Mouse (Mus musculus) thymus, postnatal 4 days (tissue): ENCODE results near the gene Myo1e.
A peak's percentile ranks its signal among the peaks of the same experiment; 100 is the strongest.

Experiments used
- DNase-seq: peaks from one replicate; pipeline ENCODE4 v3.0.0; 2021

The Myo1e gene

GRCm38 (mm10) chr9:70379502-70380467, 172.6 kb downstream of the Myo1e start:
- DNase-seq = no peak

DNA sequence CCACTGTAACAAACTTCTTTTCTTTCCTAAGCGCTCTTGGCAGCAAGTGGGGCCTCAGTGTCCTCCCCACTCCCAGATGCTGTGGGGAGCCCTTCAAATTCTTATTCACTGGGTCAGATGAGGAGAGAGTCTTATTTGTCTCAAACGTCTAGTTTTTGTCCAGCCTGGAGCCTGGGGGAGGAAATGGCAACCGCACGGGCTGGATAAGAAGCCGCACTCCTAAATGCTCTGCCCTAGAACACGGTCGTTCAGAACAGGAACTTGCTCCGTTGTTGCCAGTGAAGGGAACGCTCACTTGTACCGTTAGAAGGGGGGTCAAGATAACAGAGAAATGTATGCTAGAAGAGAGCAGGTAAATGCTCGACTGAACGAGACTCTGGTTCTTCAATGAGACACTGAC, 174.9 kb downstream of the Myo1e start:
- DNase-seq = no peak

GRCm38 (mm10) chr9:70383750-70384149, 176.6 kb downstream of the Myo1e start:
- no peak for DNase-seq

DNA sequence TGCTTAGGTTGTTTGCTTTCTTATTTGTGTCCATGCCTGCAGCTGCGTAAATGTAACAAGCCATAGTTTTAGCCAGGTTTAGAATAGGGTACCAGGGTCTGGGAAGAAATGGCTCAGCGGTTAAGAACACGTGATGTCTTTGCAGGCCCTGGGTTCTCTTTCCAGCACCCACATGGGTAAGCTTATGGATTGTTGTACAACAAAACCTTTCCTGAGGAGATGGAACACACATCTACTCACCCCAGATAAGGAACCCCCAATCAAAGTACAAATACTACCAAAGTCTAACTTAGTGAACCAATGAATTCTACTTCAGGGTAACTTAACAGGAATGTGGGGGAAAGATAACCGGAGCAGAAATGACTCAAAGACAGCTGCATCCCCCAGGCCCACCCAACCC, 177.3 kb downstream of the Myo1e start:
- DNase-seq = no peak

DNA sequence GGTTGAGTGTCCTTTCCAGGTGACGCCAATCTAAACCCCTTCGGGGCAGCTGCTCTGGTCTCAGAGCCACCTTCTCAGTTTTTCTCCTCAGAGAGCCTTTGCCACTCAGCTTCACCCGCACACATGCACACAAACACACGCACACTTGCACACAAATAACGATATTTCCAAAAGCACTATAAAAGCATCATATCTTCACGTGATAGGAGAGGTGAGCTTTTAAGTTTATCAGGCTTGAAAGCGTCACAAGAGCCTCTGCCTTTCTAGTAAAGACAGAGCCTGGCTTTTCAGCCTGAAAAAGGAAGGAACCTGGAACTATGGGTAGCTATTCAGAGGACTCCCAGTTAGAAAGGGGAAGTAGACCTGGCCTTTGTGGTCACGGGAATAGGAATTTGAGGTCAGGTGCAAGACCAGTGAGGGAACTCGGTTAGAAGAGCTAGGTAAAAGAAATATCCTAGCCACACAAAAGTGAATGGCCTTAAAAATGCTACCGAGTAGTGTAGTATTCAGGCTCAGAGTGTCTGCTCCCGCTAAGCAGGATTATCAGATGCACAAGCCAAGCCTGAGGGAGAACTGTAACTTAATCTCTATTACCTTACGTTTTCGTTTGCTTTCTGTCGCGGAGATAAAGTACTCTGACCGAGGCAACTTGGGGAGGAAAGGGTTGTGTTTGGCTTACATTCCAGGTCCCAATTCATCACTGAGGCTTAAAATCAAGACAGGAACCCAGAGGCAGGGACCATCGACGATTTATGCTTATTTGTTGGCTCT, 178.0 kb downstream of the Myo1e start:
- DNase-seq = no peak

GRCm38 (mm10) chr9:70387410-70388119, 180.4 kb downstream of the Myo1e start:
- DNase-seq = no peak

- DNase-seq = no peak
These were observed 182.4 kb downstream of the Myo1e start for GRCm38 (mm10) chr9:70389548-70389947.

DNA sequence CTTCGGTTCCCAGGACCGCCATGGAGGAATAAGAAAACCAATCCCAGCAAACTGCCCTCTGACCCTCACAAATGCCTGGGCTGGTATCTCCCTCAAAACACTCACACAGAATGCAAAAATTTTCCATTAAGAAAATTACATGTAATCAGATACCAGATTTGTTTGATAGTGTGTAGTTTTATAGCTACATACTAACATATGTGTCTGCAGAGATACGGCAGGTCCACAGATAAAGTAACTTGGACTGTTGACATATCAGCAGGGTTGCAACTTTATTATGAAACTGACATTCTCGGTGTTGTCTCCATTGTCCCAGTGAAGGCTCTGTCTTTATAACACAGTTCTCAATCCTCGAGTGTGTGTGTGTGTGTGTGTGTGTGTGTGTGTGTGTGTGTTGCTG, 183.9 kb downstream of the Myo1e start:
- DNase-seq = no peak

DNA sequence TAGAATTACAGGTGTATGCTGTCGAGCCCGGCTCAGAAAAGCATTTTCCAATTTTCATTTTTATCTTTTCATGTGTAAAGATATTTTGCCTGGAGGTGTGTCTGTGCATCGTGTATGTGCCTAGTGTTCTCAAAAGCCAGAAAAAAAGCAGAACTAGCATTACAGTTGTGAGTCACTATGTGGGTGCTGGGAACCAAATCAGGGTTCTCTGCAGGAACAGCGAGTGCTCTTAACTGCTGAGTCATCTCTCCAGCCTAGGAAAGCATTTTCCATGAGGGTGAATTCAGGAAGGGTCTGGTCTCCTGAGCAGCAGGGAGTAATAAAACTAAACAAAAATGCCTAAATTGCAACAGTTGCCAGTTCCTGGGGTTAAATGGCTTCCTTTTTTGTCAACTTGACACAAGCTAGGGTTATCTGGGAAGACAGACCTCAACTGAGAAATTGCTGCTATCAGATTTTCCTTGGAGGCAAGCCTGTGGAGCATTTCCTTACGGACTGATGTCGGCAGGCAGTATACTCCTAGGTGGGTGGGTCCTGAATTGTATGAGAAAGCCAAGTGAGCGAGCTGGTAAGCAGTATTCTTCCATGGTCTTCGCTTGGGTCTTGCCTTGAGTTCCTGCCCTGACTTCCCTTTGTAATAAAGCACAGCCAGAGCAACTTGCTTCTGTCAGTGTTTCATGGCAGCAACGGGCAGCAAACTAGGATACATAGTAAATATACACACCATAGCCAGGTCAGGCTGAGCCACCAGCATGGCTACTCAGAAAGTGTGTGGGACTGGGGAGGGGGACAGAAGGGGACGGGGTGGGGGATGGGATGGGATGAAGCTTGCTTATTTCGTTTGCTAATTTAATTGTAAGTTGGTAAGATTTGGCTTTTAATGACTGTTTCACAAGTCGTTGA, 184.8 kb downstream of the Myo1e start:
- no peak for DNase-seq

DNA sequence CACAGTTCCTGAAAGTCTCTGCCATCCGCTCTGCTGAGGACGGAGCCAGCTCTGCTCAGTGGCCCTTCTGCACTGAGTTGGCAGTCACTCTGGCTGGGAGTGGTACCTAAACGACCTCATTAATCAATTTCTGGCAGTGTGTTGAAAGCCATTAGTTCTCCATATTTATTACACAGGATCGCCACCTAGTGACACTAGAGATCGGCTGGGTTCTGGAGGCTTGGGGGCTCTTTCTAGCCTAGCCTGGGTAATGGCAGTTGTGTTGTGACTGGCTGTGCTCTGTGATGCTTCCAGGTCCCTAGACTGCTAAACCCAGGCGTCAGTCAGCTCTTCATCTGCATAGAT, 185.4 kb downstream of the Myo1e start:
- DNase-seq = peak; percentile 36

DNA sequence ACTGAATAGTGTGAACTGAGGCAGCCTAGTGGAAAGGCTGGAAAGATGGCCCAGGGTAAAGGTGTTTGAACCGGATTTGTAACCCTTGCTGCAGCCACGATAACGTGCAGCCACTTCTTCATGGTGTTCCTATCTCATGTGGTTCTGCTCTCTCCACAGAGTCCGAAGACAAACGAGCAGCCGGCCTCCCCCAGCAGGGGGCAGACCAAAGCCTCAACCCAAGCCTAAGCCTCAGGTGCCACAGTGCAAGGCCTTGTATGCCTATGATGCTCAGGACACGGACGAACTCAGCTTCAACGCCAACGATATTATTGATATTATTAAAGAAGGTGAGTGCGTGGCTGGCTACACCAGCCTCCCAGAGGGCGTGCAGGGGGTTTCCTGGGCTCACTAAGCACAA, 188.5 kb downstream of the Myo1e start:
- peak; percentile 71 for DNase-seq

GRCm38 (mm10) chr9:70396083-70396482, 188.9 kb downstream of the Myo1e start:
- DNase-seq = no peak

DNA sequence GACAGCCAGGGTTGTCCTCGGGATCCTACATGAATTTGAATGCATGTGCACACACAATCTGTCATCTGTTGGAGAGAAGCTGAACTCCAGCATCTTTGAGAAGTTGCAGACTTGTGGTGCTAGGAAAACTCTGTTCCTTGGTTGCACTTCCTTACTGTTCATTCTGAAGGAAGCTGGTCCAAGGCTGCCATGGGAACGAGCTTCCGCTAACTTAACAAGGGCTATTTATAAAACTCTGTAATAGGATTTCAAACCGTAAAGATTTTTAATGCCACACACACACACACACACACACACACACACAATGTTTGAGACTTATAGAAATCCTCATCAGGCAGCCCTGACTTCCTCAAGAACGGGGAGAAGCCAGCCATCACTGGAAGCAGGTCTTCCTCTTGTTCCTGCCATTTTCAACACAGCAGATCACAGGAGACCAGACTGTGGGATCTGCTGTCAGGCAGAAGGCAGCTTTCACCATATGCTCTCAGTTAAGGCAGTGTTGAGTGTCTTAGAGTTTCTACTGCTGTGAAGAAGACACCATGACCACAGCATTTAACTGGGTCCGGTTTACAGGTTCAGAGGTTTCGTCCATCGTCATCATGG, 194.9 kb downstream of the Myo1e start:
- DNase-seq = no peak

GRCm38 (mm10) chr9:70406596-70406995, 199.4 kb downstream of the Myo1e start:
- DNase-seq = no peak

DNA sequence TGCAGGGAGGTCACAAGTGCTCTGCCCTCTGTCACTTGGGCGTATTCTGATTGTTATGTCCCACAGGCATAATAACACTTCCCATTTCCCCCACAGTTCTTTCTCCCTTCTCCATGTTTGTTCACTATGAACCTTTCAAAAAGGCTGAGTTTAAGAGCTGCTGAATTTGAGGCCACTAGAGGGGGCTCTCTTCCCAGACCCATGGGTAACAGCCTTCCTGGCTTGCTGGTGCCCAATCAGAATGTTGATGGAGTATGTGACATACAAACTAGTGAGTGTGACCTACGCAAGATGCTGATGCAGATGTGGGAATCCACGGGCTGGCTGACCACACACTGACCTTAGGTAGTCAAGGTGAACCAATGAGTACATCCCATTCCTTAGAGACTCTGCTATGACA, 201.6 kb downstream of the Myo1e start:
- peak; percentile 48 for DNase-seq

DNA sequence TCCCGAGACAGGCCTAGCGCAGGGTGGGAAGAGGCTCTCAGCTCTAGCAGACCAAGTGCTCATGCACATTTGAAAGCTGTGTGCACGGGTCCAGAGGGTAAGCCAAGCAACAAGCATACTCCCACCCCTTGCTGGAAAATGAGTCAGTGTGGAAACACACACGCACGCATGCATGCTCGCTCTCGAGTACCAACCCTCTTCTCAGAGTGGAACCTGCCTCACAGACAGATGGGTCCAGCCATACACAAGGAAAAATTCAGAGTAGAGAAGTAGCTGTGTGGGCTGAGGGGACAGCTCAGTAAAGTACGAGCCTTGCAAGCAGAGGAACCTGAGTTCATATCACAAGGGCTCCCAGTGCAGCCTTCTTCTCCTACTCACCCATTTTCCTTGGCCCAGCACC, 202.6 kb downstream of the Myo1e start:
- no peak for DNase-seq

- DNase-seq = no peak
These were observed 203.5 kb downstream of the Myo1e start for GRCm38 (mm10) chr9:70410668-70411067.

- DNase-seq = no peak
These were observed 205.9 kb downstream of the Myo1e start for GRCm38 (mm10) chr9:70413038-70413437.

DNA sequence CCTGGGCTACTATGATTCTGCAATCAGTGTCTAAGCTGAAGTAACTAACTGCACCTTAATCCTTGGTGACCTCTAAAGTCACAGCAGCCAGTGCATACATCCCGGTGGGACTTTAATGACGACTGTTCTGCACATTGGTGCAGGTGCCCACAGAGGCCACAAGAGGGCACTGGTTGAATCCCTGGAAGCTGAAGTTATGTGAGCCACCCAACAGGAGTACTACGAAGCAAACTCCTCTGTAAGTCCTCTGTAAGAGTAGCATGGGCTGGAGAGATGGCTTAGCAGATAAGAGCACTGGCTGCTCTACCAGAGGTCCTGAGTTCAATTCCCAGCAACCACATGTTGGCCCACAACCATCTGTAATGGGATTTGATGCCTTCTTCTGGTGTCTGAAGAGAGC, 209.3 kb downstream of the Myo1e start:
- peak; percentile 53 for DNase-seq

DNA sequence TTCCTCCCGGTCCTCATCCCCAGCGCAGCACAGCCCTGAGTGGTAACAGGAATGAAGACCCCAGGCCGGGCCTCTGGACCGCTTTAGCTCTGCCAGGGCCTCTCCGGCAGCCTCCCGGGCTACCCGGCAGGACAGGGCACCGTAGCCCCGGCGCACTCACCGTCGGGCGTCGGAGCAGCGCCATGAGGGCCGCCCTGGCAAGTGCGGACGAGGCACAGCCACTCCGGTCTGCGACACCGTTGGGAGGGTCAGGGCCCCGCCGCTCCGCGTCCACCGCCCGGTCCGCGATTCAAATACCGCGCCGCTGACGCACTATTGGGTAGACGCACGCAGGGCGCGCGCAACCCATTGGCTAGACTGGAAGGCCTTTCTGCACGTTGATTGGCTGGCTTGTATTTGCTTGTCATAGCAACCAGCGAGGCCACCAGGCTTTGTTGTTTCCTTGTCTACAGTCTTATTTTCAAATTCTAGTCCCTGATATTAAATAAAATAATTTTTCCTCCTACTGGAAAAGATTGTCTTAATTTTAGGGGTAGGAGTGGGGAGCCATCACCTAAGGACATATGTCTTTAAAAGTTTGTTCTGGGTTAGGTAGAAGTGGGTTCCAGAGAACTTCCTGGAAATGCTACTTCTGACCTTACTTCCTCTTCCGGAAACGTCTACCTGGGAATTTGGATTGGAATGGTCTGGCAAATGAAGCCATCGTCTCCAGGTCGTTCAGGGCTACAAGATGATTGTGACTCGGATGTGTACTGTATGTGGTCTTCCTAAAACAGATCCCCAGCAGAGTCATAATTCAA, 214.3 kb downstream of the Myo1e start, which contains the start of gene Ccnb2:
TSS of gene Ccnb2 (minus strand) at position 291 of the 800 bp plus-strand sequence.
- DNase-seq = peak; percentile 91

GRCm38 (mm10) chr9:70422661-70423060, 215.5 kb downstream of the Myo1e start:
- no peak for DNase-seq
